Mouse (Mus musculus) erythroid progenitor cell, adult 5-6 weeks (primary cell): ENCODE measurements around the gene Ndrg3. TPM values are rescaled to one million over a fixed set of nuclear protein-coding genes. Genes with fewer than 3 reads are reported as not detected.
"Not testable (repeated sequence)": the region's sequence is repeated elsewhere in the genome, so short reads cannot be mapped to it uniquely, and the experiment has no call there.

Experiments
- ATAC-seq: replicated peaks from 2 replicates; pipeline ENCODE4 v1.8.0; 2016; ENCODE audit warnings: moderate number of reproducible peaks, mild to moderate bottlenecking, moderate TSS enrichment, inconsistent platforms; ENCODE audit not compliant: poor library complexity, low FRiP score, severe bottlenecking
- total RNA-seq, 2 experiments: library from RNA; stranded (forward) in 1 of 2; stranded (reverse) in 1 of 2; fragments of 150-400 nt in 1 of 2; fragments of 186-747, 209-891 nt in 1 of 2; gene quantifications; 2 replicates each; pipeline versions ENCODE4 v1.2.3 to v1.2.4; 2015 to 2017; ENCODE audit warnings: low replicate concordance in 2 of 2

The Ndrg3 gene
- total RNA-seq, 2 experiments from 2014 or later: 11.7 to 21.4 TPM

DNA sequence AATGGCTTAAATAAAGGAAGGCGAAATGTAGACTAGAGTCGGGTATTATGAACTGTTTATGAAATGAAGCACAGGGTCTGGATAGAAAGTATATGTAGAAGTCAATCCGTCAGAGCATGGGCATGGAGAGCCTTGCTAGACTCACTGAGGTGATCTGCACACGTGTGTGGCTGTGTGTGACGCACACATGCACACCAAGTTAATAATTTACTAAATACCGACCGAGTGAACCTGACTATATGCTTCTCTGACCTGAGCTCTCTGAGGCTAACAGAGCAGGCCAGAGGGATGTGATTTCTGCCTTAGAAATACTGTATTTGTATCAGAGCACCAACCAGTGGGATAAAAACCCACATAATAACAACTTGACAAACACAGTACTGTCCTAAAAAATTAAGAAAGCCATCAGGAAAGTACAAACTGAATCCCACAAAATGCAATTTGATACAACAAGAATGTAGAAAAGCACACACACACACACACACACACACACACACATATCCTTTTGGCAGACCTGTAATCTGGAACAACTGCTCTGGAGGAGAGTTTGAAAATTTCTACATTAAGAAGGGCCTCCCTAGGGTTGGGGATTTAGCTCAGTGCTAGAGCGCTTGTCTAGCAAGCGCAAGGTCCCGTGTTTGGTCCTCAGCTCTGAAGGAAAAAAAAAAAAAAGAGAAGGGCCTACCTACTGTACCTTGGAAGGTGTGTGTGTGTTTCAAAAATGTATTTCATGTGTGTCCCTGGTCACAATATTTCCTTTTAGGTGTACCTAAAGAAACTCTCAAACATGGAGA is 40.4 kb downstream of the Ndrg3 start:
- no peak for ATAC-seq

DNA sequence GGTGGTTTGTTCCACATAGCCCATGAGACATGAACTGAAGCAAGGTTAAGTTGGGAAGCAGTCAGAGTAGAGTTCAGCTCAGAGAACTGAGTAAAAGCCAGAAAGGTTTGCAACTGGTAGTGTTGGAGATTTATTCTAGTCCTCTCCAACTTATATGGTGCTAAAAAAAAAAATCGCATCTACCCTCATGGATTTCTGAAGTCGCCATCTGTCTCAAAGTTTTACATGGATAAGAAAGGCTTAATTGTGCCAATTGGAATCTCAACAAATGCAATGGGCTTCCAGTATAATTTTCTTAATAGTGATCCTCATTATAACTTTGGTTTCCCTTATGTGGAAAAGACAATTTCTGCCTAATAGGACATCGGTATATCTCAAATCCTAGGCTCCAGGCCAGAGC is 41.0 kb downstream of the Ndrg3 start:
- no peak for ATAC-seq

DNA sequence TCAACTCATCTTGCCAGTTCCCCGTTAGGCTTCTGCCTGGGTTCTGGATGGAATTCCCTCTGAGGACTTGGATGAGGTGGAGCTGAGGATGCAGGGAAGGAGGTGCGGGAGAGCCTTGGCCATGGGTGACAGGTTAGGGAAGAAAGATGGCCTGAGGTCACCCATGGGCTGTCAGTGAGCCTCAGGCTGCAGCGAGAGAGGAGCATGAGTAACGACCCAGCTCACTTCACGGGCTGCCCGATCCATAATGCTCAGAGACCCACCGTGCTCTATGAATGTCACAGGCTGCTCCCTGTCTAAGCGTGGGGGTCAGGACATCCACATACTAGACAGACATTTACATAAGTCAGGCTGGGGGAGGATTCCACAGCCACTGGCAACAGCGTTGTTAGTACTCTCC is 50.3 kb downstream of the Ndrg3 start:
- ATAC-seq: not testable (repeated sequence)

DNA sequence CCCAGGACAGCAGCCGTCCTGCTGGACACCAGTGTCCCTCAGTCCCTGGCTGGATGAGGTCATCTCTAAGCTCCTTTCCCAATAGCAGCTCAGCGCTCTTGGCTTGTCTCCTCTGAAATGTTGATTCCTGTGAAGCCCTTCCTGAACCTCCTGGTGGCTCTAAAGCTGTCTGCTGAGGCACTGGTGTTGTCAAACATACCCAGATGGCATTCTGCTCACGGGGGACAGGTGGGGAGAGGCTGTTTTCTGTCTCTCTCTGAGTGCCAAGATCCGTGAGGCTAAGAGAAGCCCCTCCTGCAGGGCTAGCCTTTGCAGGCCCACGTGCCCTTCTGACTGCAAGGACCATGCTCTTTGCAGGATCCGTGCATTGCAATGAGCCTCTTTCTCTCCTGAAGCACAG is 51.9 kb downstream of the Ndrg3 start:
- ATAC-seq: not testable (repeated sequence)

DNA sequence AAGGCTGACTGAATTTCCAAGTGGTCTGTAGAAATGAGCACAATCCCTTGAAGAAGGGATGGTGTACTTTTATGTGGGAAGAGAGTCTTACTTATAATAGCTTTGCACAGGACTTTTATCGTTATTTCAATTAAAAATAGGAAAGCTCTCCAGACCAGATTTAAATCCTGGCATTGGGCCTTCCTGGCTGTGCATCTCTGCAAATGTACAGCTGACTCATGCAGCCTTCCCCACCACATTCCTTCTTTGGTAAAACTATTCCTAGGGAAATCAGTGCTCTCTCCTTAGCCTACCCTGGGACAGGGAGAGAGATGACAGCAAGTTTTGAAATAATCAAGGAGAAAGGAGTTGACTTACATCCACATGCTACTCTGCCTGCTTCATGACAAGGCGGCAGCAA is 54.1 kb downstream of the Ndrg3 start:
- no peak for ATAC-seq

DNA sequence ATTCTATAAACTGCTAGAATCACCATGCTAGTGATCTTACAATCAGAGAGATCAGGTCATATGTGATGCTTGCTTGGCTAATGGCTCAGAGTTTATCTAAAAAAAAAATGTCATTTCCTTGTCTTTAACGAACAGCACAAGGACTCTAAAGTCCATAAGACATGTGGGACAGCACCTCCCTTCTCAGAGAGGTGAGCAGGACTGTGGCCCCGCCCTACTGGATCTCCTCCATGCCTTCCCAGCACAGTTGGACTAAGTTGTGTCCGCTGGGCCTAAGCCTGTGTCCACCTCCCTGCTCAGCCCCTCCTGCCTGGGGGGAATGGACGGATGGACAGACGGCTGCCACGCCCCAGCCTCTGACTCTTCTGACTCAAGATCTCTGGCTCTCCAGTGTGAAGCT is 56.9 kb downstream of the Ndrg3 start:
- no peak for ATAC-seq

DNA sequence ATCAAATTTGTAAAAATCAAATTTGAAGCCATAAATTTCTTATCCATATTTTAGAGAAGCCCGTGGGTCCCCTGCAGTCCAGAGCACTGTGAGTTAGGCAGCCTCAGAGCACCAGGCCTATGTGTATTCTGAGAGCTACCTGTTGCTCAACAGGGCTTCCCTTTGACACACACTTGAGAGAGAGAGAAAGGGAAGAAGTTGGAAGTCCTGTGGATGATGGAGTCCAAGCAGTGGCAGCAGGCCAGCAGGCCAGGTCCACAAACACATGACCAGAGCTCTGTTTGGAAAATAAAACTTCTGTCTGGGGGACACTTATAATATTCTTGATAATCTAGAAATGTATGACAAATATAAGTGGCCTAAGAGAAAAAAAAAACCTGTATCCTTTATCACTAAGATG is 58.4 kb downstream of the Ndrg3 start:
- no peak for ATAC-seq

DNA sequence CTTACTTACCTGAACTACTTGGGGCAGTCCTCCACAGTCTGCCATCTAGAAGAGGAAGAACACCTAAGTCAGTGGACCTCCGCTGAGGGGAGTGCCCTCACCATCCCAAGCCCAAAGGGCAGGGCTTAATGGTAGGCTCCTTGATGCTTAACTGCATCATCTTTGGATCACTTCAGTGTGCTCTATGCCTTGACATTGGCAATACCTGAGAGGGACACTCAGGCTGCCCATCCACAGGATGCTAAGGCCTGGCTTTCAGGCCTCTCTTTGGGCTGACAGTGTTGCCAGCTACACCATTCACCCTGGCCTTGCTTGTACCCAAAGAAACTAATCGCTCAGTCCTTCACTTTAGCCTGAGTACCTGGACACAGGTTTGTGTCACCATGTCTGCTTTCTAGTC is 60.4 kb downstream of the Ndrg3 start:
- no peak for ATAC-seq

DNA sequence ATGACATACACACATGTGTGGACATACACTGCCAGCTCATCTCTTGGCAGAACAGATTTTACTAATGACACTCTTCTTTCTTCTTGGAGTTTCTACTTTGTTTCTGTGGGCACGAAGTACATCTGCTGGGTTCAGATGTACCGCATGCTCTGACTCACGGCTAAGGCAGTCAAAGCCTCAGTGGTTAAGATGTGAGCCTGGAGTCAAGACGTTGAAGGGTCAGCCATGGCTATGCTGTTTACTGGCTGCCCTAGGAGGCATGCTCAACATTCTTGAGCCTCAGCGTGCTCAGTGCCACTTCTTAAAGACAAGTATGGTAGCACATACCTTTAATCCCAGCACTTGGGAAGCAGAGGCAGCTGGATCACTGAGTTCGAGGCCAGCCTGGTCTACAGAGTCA is 61.3 kb downstream of the Ndrg3 start:
- ATAC-seq: no peak

DNA sequence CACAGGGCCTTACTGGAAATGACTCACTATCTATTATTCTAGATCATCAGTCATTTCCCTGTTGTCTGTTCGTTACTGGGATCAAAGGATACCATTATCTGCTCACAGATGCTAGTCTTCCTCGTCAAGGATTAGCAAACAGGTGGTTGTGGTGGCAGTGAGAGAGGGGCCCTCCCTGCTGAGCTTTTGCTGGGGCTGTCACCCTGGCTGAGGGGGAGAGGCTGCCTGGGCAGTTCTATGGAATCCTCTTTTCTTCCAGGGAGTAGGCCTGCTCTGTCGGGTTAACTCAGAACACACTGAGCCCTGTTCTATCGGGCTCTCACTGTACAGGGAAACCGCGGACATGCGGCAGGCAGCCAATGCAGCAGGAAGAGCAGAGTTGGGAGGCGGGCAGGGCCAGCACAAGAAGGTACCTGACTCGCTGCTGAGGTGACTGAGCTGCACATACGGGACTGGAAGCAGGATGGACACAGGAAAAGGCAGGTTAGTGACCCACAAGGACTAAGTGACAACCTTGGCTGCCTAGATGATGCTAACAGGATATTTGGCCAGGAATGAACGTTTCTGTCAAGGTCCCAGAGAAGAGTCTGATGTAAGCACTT is 62.2 kb downstream of the Ndrg3 start:
- no peak for ATAC-seq

DNA sequence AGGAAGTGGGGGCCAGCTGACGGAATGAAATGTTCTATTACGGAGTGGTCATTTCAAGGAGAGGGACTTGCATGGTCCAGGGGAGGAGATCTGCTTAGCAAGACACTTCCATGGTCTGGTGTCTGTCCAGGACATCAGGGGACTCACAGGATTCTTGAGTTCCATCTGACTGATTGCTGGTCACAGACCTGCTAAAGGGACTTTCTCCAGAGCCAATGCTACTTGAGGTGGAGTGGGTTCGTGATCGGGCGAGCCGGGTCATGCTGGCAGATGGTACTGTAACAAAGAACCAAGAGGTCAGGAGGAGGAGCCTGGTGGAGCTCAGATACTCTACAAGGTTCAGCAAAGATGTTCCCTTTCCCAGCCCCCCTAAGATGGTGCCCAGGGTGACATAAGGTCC is 63.2 kb downstream of the Ndrg3 start:
- no peak for ATAC-seq

DNA sequence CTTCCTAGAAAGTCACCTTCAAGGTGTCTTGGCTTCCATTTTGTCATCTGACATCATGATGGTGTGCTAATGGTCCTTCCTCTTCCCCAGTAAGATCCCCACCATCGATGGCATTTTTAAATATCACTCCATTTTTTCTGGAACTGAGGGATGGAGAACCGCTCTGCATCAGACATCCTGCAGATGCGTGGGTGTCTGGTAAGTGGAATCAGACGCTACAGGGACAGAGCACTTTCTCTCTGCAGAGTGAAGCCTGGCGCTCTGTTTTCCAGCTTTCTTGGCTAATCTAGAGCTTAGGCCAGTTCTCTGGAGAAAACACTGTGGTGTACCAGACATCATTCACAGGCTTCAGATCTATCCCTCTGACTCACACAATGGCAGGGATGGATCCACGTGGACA is 64.2 kb downstream of the Ndrg3 start:
- ATAC-seq: no peak

DNA sequence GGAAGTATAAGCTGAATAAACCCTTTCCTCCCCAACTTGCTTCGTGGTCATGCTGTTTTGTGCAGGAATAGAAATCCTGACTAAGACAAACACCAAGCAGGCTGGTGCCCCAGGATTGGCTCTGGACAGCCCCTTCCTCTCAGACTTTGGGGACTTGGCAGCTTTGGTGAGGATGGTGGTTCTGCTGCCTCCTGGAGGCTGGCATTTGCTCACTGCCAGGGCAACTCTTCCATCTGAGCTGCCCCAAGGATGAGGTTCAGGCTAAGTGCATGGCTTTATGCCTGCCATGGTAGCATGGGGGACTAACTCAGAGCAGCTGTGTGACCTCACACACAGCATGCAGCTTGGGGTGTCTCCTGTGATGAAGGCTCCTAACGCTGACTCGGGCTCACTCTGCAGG is 66.2 kb downstream of the Ndrg3 start:
- not testable (repeated sequence) for ATAC-seq

DNA sequence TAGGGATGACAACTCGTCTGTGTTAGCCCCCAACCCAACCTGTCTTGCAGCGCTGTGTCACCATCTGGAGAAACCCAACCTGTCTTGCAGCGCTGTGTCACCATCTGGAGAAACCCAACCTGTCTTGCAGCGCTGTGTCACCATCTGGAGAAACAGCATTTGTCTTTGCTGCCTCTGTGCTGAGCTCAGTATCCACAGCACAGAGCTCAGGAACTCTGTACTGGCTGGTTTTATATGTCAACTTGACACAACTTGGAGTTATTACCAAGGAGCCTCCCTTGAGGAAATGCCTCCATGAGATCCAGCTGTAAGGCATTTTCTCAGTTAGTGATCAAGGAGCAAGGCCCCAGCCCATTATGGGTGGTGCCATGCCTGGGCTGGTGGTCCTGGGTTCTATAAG is 66.8 kb downstream of the Ndrg3 start:
- not testable (repeated sequence) for ATAC-seq

DNA sequence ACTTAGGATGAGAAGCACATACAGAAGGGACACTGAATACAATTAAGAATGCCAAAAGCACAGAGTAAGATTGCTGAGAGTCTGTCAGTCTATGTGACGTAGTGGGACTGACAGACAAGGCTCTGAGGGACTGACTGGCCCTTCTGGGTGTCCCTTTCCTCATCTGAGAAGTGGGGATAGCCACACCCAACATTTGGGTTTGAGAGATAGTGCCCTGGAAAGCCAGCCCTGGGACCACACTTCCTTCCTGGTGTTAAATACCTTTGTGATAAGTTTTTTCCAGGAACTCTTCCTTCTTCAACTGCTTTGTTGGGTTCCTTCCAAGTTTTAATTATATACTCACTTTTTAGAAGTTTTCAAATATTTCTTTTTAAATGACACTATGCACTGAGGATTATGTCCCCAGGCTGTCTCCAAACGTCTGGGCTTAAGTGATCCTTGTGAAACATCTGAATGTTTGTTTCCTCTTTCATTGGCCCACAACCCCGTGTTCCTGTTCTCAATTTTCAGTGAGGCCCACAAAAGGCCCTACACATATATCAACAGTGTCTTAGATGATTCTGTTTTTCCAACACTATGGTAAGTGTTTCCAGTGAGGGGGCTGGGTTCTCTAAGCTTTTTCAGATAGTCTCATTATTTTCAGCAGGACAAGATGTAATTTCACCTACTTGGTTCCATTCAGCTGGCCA is 67.5 kb downstream of the Ndrg3 start:
- peak; percentile 96 for ATAC-seq

DNA sequence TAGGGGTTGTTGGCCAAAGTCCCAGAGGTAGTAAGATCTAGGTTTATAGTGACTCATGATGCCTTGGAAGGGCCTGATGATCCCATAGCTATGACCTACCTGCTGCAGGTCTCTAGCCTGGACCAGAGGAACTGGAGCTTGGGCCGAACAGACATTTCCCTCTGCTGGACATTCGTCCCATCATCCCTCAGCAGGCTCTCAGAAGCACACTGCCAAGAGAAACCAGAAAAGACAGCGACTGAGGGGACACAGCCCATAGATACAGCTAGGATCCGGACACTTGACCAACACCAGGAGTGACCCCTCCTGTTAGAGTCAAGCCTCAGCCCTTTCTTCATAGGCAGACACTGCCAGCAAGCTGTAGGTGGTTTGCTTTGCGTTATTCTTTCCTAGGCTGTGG is 68.8 kb downstream of the Ndrg3 start:
- ATAC-seq: no peak

DNA sequence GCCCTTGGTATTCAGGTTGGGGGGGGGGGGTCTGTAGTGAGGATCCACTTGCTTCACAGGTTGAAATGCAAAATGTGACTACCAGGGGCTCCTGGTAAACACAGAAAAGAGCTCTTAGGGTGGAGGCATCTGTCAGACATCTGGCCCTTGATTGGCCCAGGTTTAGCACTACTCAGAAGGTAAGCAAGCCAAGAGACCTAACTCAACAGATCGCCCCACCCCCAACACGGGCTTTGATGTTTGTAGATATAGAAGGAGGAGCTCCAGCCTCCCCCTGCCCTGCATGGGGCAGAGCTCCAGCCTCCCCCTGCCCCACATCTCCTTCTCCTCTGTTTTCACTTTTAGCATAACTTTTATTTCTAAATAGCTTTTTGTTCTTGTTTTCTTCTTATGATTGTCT is 72.1 kb downstream of the Ndrg3 start:
- no peak for ATAC-seq

DNA sequence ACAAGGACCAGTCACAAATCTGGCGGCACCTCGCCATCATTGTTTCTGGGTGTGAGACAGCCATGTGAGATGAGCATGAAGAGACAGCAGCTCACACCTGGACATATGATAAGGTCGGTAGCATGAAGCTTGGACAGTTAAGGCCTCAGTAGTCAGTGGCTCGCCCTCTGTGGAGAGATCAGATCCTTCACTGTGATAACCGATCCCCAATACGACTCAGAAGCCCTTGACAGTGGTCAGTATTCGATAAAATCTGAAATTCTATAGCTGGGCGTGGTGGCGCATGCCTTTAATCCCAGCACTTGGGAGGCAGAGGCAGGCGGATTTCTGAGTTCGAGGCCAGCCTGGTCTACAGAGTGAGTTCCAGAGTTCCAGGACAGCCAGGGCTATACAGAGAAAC is 72.7 kb downstream of the Ndrg3 start:
- ATAC-seq: not testable (repeated sequence)

DNA sequence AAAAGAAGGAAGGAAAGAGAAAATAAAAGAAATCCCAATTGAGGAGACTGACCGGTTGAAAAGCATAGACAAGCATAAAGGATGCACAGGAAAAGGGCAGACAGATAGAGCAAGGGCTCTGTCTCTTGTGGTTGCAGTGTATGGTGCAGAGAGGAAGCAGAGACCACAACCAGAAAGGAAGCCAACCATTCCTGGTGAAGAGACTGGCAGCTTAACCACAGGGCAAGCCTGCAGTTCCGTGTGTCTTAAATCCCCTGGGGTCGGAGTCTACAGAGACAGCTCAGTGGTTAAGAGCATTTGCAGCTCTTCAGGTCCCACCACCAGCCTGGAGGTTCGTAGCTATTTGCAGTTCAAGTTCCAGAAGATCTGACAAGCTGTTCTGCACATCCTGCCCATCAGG is 73.3 kb downstream of the Ndrg3 start:
- no peak for ATAC-seq

DNA sequence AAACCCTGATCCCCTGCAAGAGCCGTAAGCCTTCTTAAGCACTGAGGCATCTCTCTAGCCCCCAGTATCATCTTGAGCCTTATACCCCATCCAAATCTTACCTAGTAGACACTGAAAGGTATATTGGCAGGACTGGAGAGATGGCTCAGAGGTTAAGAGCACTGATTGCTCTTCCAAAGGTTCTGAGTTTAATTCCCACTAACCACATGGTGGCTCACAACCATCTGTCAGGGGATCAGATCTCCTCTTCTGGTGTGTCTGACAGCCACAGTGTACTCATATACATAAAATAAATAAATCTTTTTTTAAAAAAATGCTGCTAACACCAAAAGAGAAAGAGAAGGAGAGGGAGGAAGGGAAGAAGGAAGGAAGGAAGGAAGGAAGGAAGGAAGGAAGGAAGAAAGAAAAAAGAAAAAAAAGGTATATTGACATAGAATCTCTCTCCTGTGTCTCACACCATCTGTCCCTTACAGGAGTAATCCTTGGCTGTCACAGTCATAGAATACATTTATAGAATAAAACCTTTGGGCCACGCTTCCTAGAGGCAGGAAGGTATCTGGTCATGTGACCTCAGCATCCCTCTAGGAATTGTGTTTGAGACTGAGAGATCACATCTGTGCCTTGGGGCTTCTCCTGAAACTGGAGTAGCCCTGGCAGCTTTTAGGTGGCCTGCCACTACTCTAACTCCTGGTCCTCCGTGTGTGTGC is 75.3 kb downstream of the Ndrg3 start:
- no peak for ATAC-seq

DNA sequence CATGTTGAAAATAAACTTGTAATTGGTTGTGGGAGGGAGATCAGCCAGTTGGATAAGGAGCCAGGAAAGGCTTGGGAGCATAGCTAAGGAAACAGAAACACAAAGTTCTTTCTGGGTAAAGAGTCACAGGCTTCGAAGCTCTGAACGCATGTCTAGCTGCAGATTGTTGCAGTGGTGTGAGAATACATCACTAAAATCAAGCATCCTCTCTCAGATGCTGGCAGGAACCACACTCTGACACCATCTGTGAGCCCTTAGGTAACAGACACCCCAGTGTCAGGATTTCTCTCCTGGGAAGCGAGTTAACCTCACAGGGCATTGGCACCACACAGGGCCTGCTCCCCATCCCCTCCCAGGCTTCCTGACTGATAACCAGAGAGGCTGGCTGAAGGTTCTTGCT is 76.3 kb downstream of the Ndrg3 start:
- ATAC-seq: no peak
